Mouse (Mus musculus) hindbrain, embryonic 11.5 days (tissue): ENCODE results near the gene Col2a1. TPM values are rescaled to one million over a fixed set of nuclear protein-coding genes. Genes with fewer than 3 reads are reported as not detected.

Source experiments
- ATAC-seq: fragments of 200-750 bp; cut with Nextera tagmentation; 2 replicates; pipeline ENCODE4 v1.8.0; 2017; ENCODE audit warnings: mild to moderate bottlenecking, moderate TSS enrichment, moderate library complexity; ENCODE audit not compliant: low FRiP score
- DNase-seq: peaks from one replicate; pipeline ENCODE4 v3.0.0-alpha.2; 2015; ENCODE audit warnings: low spot score
- H3K27ac ChIP-seq: fragments of 300-500 bp; sonication (generic); 2 replicates; pipeline ENCODE4 v1.5.1; 2014; ENCODE audit warnings: mild to moderate bottlenecking, low read depth, low read length
- H3K27me3 ChIP-seq: fragments of 300-500 bp; sonication (generic); 2 replicates; pipeline ENCODE4 v1.6.1; 2014; ENCODE audit warnings: mild to moderate bottlenecking, low read length, moderate library complexity, mixed read lengths; ENCODE audit not compliant: control insufficient read depth, insufficient read depth
- H3K36me3 ChIP-seq: fragments of 300-500 bp; sonication (generic); 2 replicates; pipeline ENCODE4 v1.6.1; 2014; ENCODE audit warnings: mild to moderate bottlenecking, low read length, moderate library complexity, mixed read lengths; ENCODE audit not compliant: control insufficient read depth, insufficient read depth
- H3K4me1 ChIP-seq: fragments of 300-500 bp; sonication (generic); replicated peaks from 2 replicates; pipeline ENCODE4 v1.6.1; 2014; ENCODE audit warnings: low read length, mixed read lengths; ENCODE audit not compliant: control insufficient read depth, insufficient read depth
- H3K4me2 ChIP-seq: fragments of 300-500 bp; sonication (generic); replicated peaks from 2 replicates; pipeline ENCODE4 v1.6.1; 2014; ENCODE audit warnings: mild to moderate bottlenecking, low read depth, low read length
- H3K4me3 ChIP-seq: fragments of 300-500 bp; sonication (generic); 2 replicates; pipeline ENCODE4 v1.5.1; 2014; ENCODE audit warnings: low read depth, low read length
- H3K9ac ChIP-seq: fragments of 300-500 bp; sonication (generic); 2 replicates; pipeline ENCODE4 v1.6.1; 2014; ENCODE audit warnings: low read depth, low read length
- H3K9me3 ChIP-seq: fragments of 300-500 bp; sonication (generic); 2 replicates; pipeline ENCODE4 v1.6.1; 2016; ENCODE audit warnings: low read length; ENCODE audit not compliant: control insufficient read depth
- WGBS: fragments of 180-500 bp; shearing (Covaris S2); extraction: QIAGEN DNeasy Blood & Tissue Kit; methylation state at CpG from one replicate; pipeline ENCODE4 v1.1.7; 2014; 5-methylcytosine and 5-hydroxymethylcytosine counted together
- polyA plus RNA-seq: library from polyadenylated mRNA; unstranded; fragments of >200 nt; fragmentation: Nextera tagmentation; extraction: Ambion mirVana; gene quantifications from 2 replicates; pipeline ENCODE4 v1.2.1, GENCODE M21; 2014

Col2a1 gene
- polyA plus RNA-seq, 1 experiment from 2014 or later: 128 TPM

- H3K4me1 ChIP-seq: peaks cover 13% of the 10 kb centered on the region
- no peaks in the 10 kb centered on the region for H3K9me3 ChIP-seq
- ATAC-seq (no peak), DNase-seq (peak; percentile 51)
- H3K9ac ChIP-seq: peak overlapping the region; percentile 23; the same call in 1 of the 2 replicates
- H3K27ac ChIP-seq: no peak overlapping the region
- no peak overlapping the region for H3K4me3 ChIP-seq
- peaks cover 6% of the 10 kb centered on the region for H3K36me3 ChIP-seq
- H3K27me3 ChIP-seq: no peaks in the 10 kb centered on the region
- 32% methylated on average over 13 of the region's 13 CpGs for WGBS
- H3K4me2 ChIP-seq: no peak overlapping the region
Measured at GRCm38 (mm10) chr15:97999546-97999945, 4.9 kb downstream of the Col2a1 start.

GRCm38 (mm10) chr15:97996716-97997256 is 7.7 kb downstream of the Col2a1 start:
- Histone ChIP-seq H3K9me3 (no peaks in the 10 kb centered on the region), H3K4me2 (no peak overlapping the region), H3K27me3 (no peaks in the 10 kb centered on the region), H3K4me1 (peaks cover 24% of the 10 kb centered on the region), H3K27ac (no peak overlapping the region), H3K36me3 (peaks cover 6% of the 10 kb centered on the region), H3K9ac (no peak overlapping the region), H3K4me3 (no peak overlapping the region)
- ATAC-seq (no peak), DNase-seq (no peak)
- WGBS: 79% methylated on average over 13 of the region's 13 CpGs

GRCm38 (mm10) chr15:97992712-97993286 is 11.7 kb downstream of the Col2a1 start:
- DNase-seq (peak; percentile 86), ATAC-seq (peak; percentile 90)
- H3K36me3 ChIP-seq: peaks cover 6% of the 10 kb centered on the region
- no peaks in the 10 kb centered on the region for H3K27me3 ChIP-seq
- peak overlapping the region; percentile 47; the same call in 1 of the 2 replicates for H3K9ac ChIP-seq
- no peaks in the 10 kb centered on the region for H3K9me3 ChIP-seq
- H3K4me3 ChIP-seq: no peak overlapping the region
- peak overlapping the region; percentile 30 for H3K4me2 ChIP-seq
- 4% methylated on average over 18 of the region's 18 CpGs for WGBS
- peaks cover 25% of the 10 kb centered on the region for H3K4me1 ChIP-seq
- H3K27ac ChIP-seq: peak overlapping the region; percentile 96

GRCm38 (mm10) chr15:97992027-97992711 is 12.3 kb downstream of the Col2a1 start:
- 30% methylated on average over 13 of the region's 13 CpGs for WGBS
- H3K9me3 ChIP-seq: no peaks in the 10 kb centered on the region
- H3K27me3 ChIP-seq: no peaks in the 10 kb centered on the region
- peak overlapping the region; percentile 30; the same call in 1 of the 2 replicates for H3K4me2 ChIP-seq
- peaks cover 8% of the 10 kb centered on the region for H3K36me3 ChIP-seq
- peaks cover 25% of the 10 kb centered on the region for H3K4me1 ChIP-seq
- peak overlapping the region; percentile 96 for H3K27ac ChIP-seq
- H3K9ac ChIP-seq: peak overlapping the region; percentile 47; the same call in 1 of the 2 replicates
- H3K4me3 ChIP-seq: no peak overlapping the region
- DNase-seq: no peak
- no peak for ATAC-seq

GRCm38 (mm10) chr15:97991285-97991895 is 13.1 kb downstream of the Col2a1 start:
- Histone ChIP-seq H3K4me2 (no peak overlapping the region), H3K9me3 (no peaks in the 10 kb centered on the region), H3K36me3 (peaks cover 11% of the 10 kb centered on the region), H3K4me3 (no peak overlapping the region), H3K9ac (peak overlapping the region; percentile 56; the same call in 1 of the 2 replicates), H3K27ac (peak overlapping the region; percentile 96), H3K4me1 (peaks cover 25% of the 10 kb centered on the region), H3K27me3 (no peaks in the 10 kb centered on the region)
- 11% methylated on average over 12 of the region's 12 CpGs for WGBS
- ATAC-seq (no peak), DNase-seq (peak; percentile 38)

GRCm38 (mm10) chr15:97990721-97991120 is 13.8 kb downstream of the Col2a1 start:
- H3K4me2 ChIP-seq: peak overlapping the region; percentile 34
- no peak overlapping the region for H3K4me3 ChIP-seq
- no peaks in the 10 kb centered on the region for H3K27me3 ChIP-seq
- H3K4me1 ChIP-seq: peaks cover 25% of the 10 kb centered on the region
- peaks cover 8% of the 10 kb centered on the region for H3K36me3 ChIP-seq
- peak overlapping the region; percentile 56; the same call in 1 of the 2 replicates for H3K9ac ChIP-seq
- DNase-seq: peak; percentile 28
- no peaks in the 10 kb centered on the region for H3K9me3 ChIP-seq
- 5% methylated on average over 4 of the region's 4 CpGs for WGBS
- ATAC-seq: no peak
- peak overlapping the region; percentile 96 for H3K27ac ChIP-seq

- Histone ChIP-seq H3K27ac (peak overlapping the region; percentile 96), H3K4me2 (peak overlapping the region; percentile 34), H3K9ac (no peak overlapping the region), H3K27me3 (no peaks in the 10 kb centered on the region), H3K36me3 (peaks cover 8% of the 10 kb centered on the region), H3K9me3 (no peaks in the 10 kb centered on the region), H3K4me3 (0 out of 2 replicates have a peak overlapping the region, but pooled peaks have one; percentile 8), H3K4me1 (peaks cover 25% of the 10 kb centered on the region)
- ATAC-seq (peak; percentile 76), DNase-seq (peak; percentile 88)
- under 1% methylated on average over 6 of the region's 6 CpGs for WGBS
Measured at GRCm38 (mm10) chr15:97990124-97990523, 14.4 kb downstream of the Col2a1 start.

GRCm38 (mm10) chr15:97989544-97989943 is 15.0 kb downstream of the Col2a1 start:
- ATAC-seq (peak; percentile 39), DNase-seq (peak; percentile 71)
- H3K4me1 ChIP-seq: peaks cover 25% of the 10 kb centered on the region
- H3K27me3 ChIP-seq: no peaks in the 10 kb centered on the region
- no peaks in the 10 kb centered on the region for H3K9me3 ChIP-seq
- 21% methylated on average over 1 of the region's 1 CpGs for WGBS
- H3K9ac ChIP-seq: peak overlapping the region; percentile 20; the same call in 1 of the 2 replicates
- H3K36me3 ChIP-seq: peaks cover 8% of the 10 kb centered on the region
- peak overlapping the region; percentile 96 for H3K27ac ChIP-seq
- no peak overlapping the region for H3K4me3 ChIP-seq
- no peak overlapping the region for H3K4me2 ChIP-seq
